Mouse (Mus musculus) neutrophil, adult 65 days (primary cell): Measurements from ENCODE around the gene Car7. TPM values are rescaled to one million over a fixed set of nuclear protein-coding genes. Genes with fewer than 3 reads are reported as not detected.

Experiments used
- total RNA-seq: library from RNA; stranded (reverse); gene quantifications from 2 replicates; pipeline ENCODE4 v1.2.4, GENCODE M21; 2023

The Car7 gene
- total RNA-seq: 0.29 TPM in 1 of 2 replicates, not detected in the other

DNA sequence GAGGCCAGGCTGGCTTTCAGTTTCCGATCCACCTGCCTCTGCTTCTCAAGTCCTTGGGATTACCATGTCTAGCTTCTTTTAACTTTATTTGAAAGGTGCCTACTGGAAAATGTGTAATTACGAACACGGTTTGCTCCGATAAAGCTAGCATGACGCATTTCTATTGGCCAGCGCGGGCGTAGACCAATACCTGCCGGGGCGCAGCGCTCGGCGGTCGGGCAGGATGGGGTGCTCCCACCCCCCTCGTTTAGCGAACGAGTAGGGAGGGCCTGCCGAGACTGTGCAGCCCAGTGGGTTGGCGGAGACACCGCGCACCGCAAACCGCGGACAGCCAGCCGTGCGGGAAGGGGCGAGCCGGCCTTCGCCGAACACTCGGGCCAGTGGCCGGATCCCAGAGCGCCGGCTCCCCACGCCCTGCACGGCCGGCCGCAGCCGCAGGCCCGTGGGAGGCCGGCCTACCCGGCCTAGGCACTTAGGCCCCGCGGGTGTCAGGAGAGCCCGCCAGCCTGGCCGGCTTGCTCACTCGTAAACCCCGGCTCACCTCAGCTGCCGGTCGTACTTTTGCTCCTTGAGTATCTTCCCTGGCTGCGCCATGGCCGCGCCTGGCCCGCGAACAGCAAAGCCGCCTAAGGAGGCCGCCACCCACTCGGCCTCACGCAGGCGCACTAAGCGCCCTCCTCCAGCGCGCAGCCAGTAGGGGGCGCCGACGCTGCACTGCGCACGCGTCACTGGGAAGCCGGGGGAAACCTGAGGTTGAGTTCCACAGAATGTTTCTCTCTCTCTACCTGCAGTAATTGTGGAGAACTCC, at the start of gene Car7, which contains the start of gene Nae1:
Gene Car7, plus strand, starts transcription at position 719 of the 808 bp plus-strand sequence.
Gene Nae1, minus strand, starts transcription at position 667 of the 808 bp plus-strand sequence.

DNA sequence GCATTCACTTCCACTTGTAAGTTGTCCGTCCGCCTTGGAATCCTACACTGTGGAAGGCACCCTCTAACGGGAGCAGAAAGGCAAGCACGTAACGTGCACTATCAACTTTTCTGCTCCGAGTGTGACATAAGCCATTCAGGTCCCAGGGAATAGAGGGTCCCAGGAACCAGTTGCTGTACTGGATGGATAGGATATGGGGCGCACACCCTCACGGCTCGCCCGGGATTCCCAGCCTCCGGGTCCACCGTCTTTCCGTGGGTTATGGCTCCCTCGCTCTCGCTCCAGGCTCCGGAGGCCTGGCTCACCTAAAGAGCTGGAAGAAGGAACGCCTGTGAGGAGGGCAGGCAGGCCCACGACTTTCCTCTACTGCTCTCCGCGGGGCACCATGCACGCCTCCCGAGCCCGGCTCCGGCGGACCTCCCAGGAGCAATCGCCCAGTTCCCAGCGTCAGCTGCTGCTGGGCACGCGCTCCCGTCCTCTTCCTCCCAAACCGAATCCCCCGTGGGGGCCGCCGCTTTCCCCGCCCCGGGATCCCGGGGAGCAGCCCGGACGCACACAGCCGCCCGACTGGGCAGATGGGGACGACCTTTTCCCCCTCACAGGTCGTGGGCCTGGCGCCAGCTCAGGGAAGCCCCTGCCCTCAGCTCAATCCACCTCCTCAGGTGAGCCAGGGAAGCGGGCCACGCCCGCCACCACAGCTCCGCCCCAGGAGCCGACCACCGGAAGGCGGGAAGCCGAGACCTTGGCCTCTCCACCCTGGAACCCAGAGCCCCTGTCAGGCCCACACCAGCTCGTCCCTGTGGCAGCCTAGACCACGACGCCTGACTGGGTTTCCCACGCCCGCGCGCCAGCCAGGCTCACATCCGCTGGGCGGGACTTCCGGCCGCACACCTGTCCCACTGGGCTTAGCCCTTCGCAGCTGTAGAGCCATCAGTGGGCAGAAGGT, 25.2 kb upstream of the Car7 start, which contains the start of gene Terb1:
Gene Terb1, minus strand, starts transcription at position 850 of the 946 bp plus-strand sequence.

DNA sequence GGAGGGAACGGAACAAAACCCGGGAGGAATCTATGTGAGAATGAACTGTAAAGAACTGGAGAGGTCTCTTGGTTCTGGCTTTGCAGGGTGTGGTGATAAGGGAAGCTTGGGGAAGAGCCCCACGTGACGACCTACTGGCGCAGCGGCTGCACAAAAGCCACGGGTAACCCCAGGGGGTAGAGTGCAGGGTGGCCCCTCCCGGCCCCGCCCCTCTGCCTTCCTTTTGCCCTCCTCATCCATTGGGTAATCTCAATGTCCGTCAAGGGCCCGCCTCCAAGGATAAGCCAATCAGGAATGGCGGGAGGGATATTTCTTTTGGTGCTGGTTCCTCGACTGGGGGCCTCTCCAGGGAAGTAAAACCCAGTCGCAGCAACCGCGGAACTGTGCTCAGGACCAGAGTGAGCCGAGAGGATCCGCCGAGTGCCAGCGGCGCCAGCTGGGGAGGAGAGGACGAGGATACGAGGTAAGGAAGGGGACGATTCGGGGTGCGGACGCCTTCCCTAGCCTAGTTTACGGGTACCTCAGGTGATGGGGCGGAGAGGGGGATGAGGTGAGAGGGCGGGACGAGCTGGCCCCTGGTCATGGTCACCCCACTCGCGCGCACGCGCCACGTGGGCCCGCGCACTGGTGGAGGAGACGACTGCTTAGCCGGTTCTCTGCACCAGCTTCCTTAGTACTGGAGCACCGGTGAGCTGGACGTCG, 56.8 kb downstream of the Car7 start, which contains the start of gene Pdp2:
Gene Pdp2, plus strand, starts transcription at position 319 of the 702 bp plus-strand sequence.

Other genes starting within 250 kb of the Car7 start
- gene Cmtm2a, start 241.5 kb upstream of the Car7 start, total RNA-seq: not detected in 2 replicates
- not detected in 2 replicates for gene Gm45711, start 224.6 kb upstream of the Car7 start, total RNA-seq
- gene Cmtm1, start 224.5 kb upstream of the Car7 start, total RNA-seq: not detected in 2 replicates
- gene Gm11020, start 213.1 kb upstream of the Car7 start, total RNA-seq: not detected in 2 replicates
- gene Cmtm2b, start 212.5 kb upstream of the Car7 start, total RNA-seq: not detected in 2 replicates
- 22.2 and 26.6 TPM in 2 replicates for gene Cmtm3, start 195.3 kb upstream of the Car7 start, total RNA-seq
- 0.20 and 0.44 TPM in 2 replicates for gene Cmtm4, start 138.9 kb upstream of the Car7 start, total RNA-seq
- 49.2 and 90.2 TPM in 2 replicates for gene Dync1li2, start 91.6 kb upstream of the Car7 start, total RNA-seq
- gene Terb1, start 24.8 kb upstream of the Car7 start, total RNA-seq: not detected in 2 replicates
- gene Nae1, start 52 bp upstream of the Car7 start, total RNA-seq: 12.4 and 14.7 TPM in 2 replicates
- 1.7 and 2.2 TPM in 2 replicates for gene Pdp2, start 56.8 kb downstream of the Car7 start, total RNA-seq
- not detected in 2 replicates for gene Cdh16, start 89.7 kb downstream of the Car7 start, total RNA-seq
- gene Rrad, start 96.6 kb downstream of the Car7 start, total RNA-seq: 1.7 and 1.8 TPM in 2 replicates
- 8.8 and 11.4 TPM in 2 replicates for gene Ciao2b, start 107.3 kb downstream of the Car7 start, total RNA-seq
- gene Ces2a, start 199.3 kb downstream of the Car7 start, total RNA-seq: not detected in 2 replicates